Mouse (Mus musculus) erythroblast, adult 5-6 weeks (primary cell): Measurements from ENCODE around the gene Zmiz1. TPM values are rescaled to one million over a fixed set of nuclear protein-coding genes. Genes with fewer than 3 reads are reported as not detected.

Experiments
- ATAC-seq: replicated peaks from 2 replicates; pipeline ENCODE4 v1.8.0; 2016; ENCODE audit warnings: moderate number of reproducible peaks, mild to moderate bottlenecking, moderate TSS enrichment, inconsistent platforms; ENCODE audit not compliant: poor library complexity, low FRiP score, severe bottlenecking
- total RNA-seq, 2 experiments: library from RNA; stranded (forward) in 1 of 2; stranded (reverse) in 1 of 2; fragments of 150-400 nt in 1 of 2; fragments of 200-764, 138-1000 nt in 1 of 2; gene quantifications; 2 replicates each; pipeline versions ENCODE4 v1.2.3 to v1.2.4; 2015 to 2017; ENCODE audit warnings: low replicate concordance in 2 of 2

The Zmiz1 gene
- total RNA-seq (2015; ENCODE audit: low replicate concordance), result 20.6 and 25.3 TPM in 2 replicates
- total RNA-seq (2017; ENCODE audit: low replicate concordance), result 1.4 and 12.3 TPM in 2 replicates

DNA sequence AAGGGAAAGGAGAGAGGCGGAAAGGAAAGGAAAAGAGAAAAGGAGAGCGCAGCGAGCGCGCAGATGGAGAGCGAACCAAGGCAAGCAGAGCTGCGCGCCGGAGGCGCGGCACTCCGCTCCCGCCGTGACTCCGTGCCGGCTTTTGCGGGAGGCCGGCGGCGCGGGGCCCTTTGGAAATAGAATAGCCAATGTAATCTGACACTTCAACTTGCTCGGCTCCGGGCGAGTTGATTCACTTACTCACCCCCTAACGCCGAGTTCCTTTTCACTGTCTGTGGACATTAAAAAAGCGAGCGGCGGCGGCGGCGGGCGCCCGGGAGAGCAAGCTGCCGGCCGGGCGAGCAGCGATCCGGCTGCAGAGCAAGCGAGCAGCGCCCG is at the start of gene Zmiz1:
Gene Zmiz1, plus strand, starts transcription at position 170 of the 378 bp plus-strand sequence.
- no peak for ATAC-seq

DNA sequence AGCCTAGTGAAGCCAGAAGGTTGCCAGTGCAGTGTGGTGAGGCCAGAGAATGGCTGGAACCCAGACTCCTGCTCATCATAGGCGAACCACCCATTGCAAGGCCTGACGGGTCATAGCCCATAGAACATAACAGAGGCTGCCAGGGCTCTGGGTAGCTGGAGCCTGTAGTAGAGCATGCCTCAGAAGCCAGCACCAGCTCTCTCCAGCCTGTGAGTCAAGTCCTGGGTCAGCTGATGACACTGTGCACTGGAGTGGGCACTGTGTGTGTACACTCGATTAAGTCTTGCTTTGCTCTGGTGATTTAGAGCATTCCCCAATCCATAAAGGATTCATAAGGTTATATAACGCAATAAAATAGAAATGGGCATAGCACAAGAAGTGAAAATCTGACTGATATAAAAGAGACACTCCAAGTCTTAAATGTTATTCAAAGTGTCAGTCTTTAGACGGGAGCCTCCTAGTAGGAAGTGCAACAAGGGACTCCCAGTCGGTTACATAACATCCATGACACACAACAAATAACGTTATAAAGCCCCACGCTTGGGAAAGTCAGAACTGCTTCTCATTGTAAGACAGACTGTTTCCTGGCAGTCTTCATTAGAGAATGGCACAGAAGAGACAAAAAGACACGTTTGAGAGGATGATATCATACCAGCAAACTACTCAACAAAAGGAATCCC is 47.0 kb upstream of the Zmiz1 start:
- no peak for ATAC-seq

DNA sequence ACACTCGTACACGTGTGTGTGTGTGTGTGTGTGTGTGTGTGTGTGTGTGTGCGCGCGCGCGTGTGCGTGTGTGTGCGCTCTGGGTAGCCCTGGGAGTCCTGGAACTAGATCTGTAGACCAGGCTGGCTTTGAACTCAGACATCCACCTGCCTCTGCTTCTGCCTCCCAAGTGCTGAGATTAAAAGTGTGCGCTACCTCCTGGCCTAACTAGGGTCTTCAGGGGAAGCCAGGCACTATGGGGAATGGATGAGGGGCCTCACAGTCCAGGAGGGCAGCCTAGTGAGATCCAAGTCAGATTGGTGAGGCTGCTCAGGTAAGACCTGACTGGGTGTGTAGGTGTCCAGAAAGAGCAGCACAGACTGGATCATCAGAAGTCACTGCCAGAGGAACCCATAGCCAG is 46.2 kb upstream of the Zmiz1 start:
- ATAC-seq, result no peak

DNA sequence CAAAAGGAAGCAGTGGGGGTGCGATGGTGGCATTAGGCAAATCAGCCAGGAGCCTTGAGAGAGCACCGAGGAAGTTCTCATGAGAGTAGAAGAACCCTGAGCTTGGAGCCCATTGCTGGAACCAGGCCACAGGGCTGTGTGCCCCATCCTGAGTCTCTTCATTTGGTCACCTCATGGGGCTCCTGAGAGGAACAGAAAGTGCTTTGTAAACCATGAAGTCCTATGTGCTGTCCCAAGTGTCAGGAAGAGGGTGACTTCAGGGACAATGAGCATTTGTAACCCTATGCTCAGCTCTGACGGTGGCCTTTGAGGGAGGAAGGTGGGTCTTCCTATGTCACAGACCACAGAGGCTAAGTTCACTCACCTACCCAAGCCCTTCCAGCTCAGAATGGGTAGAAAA is 45.5 kb upstream of the Zmiz1 start:
- ATAC-seq, result no peak

DNA sequence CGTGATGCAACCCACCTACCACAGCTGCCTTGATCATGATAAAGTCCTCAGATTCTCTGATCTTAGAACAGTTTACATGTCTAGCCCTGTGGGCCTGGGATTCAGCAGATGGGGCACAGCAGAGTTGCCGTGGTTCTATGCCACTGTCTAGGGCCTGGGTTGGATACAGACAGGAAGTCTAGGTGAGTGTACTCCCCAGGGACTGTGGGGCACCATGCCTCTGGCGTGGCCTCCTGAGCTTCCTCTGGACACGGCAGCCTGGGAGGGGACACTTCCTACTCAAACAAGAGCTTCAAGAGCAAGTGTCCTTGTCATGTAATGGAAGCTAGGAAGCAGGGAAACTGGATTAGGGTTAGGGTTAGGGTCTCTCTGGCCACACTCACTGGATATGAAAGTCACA is 44.9 kb upstream of the Zmiz1 start:
- ATAC-seq, result no peak

DNA sequence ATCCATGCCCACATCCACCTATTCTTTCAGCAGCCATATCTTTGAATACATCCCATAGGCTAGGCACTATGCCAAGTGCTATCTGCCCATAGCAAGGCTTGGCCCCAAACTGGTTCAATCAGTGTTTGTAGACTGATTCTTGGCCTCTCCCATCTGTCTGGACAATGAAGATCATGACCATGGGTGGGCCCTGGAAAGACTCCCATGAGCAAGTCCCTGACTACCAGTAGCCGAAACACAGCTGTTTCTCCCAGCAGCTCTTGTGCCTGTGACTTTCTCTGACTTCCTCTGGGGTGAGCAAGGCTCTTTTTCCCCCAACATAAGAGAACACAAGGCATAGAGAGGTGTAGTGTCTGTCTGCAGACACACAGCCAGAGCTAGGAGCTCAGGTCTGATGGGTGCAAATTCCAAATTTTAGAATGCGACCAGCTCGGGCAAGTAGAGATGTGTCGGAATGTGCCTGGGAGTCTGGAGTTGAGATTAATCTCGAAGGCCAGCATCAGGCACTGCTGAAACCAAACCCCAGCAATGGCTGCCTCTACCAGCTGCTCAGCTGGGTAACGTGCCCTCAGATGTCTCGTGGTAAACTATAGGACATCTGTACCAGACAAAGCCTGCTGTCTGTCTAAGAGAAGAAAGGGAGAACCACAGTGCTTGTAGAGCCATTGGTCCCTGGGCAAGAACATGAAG is 38.8 kb upstream of the Zmiz1 start:
- ATAC-seq, result no peak

DNA sequence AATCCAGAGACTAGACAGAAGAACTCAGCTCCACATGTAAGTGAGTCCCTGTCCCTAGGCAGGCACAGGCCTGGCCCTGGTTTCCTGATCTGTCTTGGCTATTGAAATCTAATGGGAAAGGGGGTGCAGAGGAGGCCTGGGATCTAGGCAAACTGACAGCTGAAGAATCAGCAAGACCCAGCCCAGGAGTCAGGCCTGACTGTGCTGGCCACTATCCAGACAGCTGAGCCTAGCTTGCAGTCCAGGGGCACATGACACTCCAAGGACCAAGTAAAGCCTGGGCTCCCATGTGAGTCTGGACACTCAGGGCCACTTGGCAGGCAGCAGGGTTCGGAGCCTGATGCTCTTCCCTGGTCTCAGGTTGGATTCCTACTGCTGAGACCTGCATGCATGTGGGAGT is 38.0 kb upstream of the Zmiz1 start:
- ATAC-seq, result no peak

DNA sequence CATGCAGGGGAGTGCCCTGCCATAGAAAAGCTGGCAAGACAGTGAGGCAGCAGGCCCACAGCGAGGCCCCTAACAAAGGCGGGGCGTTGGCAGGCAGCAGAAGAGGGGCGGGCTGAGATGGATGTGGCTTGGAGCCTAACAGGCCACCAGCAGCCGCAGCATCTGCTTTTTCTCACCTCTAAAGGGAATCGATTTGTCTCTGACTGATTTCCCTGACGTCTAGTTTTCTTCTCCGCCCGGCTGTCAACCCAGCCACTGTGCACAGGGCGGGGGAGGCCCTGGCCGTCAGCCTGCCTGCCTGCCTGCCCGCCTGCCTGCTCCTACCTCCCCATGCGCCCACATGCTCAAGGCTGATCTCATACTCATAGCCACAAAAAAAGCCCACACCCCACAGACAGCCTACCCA is 37.4 kb upstream of the Zmiz1 start:
- no peak for ATAC-seq

DNA sequence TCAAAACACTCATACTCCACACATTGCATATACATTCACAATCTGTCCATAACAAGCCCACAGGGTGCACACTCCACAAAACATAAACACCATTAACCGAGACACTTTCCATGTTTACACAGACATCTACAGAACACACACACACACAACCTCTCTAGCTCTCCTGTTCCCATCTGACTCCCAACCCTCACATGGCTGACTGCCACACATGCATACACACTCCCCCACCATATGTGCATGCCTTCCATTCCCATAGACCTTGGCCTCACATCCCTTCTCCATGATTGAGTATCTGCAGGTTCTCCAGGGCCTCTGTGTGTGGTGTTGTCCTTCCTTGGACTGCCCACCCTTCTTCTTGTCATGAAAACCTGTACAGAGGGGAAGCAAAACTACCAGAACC is 36.0 kb upstream of the Zmiz1 start:
- no peak for ATAC-seq

DNA sequence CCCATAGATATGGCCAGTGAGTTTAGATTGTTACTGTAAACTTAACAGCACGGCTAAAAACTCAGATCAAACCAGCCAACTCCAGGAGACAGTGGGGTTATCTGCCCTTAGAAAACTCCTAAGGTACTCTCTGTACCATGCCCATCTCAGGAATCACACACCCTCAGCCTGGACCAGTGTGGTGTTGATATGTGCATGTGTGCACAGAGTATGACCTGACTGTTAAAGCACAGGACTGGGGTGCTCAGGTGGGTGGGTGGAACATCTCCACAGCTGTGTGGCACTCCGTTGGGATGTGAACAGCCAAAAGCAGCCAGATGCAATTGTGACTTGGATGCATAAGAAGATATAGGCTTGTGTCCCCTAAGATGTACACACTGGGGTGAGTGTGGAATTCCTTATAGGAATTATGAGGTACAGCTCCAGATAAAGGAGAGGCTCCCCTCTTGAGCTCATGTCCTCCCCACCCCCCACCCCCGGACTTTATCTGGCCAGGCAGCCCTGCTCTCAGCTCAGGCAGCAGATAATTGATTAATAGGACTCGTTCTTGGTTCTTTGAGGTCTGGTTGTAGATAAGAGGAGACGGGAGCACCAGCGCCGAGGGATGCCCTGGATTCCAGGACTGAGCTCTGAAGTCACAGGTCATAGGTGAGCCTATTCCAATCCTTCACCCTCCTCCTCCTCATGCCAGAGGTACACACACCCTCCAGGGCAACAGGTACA is 35.1 kb upstream of the Zmiz1 start:
- no peak for ATAC-seq

DNA sequence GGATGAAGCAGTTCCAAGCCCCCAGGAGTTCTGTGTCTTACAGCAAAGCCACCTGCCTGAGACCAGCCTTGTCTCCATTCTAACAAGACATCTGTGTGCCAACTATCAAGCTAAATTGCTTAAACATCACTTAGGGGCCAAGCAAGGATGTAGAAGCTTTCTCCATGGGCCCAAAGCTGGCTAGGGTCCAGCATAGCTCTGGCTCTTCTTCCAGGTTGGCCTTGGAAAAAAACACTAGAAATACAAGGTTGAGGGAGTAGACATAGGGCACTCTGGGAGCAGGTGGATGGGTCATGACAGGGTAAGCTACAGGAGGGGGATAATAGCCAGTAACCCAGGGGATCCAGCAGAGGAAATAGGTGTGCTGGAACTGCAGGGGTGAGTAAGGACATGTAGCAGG is 20.7 kb upstream of the Zmiz1 start:
- ATAC-seq, result no peak

DNA sequence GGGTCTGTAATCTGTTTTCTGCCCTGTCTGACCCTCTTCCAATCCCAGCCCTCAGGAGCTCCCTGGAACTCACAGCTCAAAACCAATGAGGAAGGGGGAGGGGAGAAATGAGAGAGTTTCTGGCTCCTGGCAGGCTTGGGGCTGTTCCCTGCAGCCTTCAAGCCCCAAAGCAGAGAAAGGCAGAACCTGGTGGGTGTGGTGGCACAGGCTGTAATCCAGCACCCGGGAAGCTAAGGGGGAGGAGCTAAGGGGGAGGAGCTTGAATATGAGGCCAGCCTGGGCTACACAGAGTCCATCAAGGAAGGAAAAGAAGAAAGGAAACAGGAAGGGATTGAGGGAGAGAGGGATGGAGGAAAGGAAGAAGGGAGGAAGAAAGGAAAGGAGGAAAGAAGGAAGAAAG is 18.9 kb upstream of the Zmiz1 start:
- ATAC-seq, result no peak

DNA sequence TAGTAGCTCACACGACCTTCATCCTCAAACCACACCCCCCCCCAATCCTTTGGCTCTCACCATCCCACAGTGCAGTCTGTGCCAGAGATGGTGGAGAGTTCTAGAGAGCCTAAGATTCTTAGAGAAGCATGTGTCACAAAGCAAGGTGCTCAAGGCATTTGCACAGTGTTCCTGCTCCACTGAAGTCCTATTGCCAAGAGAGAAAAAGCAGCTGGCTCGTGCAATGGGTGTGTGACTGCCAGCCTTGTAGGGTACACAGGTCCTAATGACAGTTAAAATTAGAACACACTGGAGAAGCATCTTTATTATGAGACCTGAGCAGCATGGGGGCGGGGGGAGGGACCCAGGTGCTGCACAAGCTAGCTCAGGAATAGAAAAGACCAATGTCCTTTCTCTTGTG is 18.2 kb upstream of the Zmiz1 start:
- ATAC-seq, result no peak

DNA sequence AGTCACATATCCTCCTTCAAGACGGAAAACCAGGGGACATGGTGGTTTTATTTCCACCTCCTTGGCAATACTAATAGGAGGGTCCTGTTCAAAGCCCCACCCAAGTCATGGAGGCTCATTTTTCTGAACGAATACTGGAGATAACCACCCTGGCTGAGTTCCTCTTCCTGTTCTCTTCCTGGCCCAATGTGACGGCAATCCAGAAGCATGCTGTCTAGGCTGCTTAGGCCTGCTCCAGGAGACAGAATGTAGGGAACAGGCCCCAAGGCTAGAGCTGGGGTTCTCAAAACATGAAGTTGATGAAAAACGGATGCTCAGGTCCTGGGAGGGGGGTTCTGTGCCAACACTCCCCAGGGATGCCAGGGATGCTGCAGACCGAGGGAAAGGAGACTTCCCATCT is 17.5 kb upstream of the Zmiz1 start:
- no peak for ATAC-seq

DNA sequence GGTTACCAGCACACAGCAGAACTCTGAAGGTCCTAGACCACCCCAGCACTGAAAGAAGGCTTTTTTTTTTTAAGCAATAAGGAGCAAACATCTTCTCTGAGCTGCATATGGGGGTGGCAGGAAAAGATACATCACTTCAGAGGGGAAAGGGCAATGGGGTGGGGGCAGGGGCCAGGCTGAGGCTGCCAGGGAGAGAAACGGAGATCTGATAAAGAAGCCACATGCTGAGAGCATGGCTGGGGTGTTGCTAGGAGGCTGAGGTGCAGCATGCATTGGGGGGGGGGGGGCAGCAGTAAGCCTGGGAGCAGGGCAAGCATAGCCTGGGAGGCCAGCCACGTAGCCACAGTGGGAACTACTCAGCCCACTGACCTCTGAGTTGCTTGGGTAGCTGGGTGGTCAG is 16.3 kb upstream of the Zmiz1 start:
- ATAC-seq, result no peak

DNA sequence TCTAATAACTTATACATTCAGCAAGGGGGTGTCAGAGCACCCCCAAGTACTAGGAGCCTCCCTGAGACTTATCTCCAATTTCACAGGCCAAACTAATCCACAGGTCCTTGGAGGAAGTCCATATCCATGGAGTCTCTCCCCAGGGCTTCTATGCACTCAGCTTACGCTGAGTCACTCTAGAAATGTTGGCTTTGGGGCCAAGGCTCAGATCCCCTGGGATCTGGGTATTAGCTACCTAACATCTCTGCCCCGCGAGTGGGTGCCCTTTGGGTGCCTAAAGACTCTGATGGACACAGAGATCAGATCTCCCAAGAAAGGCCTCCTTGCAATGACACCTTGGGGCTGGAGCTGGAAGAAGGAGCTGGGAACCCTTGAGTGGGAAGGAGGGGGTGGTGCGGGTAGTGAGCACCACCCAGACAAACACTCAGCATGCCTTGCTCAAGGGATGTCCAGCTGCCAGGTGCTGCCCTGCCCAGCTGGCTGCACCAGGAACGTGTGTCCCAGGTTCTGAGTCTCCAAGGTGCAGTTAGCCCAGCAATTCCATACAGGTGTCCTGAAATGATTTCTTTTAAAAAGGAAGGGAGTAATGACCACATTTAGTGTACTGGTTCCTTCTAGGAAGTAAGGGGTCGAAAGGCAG is 11.7 kb upstream of the Zmiz1 start:
- no peak for ATAC-seq

DNA sequence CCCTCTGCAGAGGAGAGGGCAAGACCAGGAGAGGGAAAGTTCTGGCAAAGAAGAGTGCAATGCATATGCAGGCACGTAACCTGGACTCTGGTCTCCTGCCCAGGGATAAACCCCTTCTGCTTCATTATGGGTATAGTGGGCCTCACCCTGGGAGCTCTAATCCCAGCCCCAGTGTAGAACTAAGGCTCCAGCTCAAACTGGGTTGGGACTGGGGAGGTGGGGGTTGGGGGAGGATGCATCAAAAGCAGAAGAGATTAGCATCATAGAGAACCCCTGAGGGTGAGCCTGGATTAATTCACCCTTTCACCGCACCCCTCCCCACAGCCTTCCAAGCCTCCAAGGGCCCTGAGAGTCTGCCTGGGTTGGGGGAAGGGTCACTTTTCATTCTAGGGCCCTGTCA is 10.5 kb upstream of the Zmiz1 start:
- no peak for ATAC-seq

DNA sequence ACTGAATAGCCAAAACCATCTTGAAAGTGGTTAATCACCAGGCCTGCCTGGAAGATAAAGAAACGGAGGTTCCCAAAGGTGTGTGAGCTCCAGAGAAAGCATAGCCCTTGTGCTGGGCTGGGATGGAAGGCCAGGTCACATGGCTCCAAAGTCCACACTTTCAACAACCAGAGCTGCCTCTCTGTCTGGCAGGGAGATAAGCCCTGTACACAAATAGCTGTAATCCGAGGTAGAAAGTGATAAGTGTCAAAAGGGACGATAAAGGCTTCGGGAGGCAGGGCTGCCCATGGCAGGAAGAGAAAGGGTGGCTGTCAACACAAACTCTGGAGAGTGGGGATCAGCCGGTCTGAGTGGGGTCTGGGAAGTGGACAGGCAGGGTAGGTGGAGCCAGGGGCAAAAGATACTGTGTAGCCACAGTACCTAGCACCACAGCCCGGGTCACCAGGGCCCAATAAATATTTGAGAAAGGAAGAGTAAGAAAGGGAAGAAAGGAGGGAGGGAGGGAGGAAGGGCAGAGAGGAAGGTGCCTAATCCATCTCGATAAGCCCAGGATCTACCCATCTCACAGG is 7.8 kb upstream of the Zmiz1 start:
- no peak for ATAC-seq

DNA sequence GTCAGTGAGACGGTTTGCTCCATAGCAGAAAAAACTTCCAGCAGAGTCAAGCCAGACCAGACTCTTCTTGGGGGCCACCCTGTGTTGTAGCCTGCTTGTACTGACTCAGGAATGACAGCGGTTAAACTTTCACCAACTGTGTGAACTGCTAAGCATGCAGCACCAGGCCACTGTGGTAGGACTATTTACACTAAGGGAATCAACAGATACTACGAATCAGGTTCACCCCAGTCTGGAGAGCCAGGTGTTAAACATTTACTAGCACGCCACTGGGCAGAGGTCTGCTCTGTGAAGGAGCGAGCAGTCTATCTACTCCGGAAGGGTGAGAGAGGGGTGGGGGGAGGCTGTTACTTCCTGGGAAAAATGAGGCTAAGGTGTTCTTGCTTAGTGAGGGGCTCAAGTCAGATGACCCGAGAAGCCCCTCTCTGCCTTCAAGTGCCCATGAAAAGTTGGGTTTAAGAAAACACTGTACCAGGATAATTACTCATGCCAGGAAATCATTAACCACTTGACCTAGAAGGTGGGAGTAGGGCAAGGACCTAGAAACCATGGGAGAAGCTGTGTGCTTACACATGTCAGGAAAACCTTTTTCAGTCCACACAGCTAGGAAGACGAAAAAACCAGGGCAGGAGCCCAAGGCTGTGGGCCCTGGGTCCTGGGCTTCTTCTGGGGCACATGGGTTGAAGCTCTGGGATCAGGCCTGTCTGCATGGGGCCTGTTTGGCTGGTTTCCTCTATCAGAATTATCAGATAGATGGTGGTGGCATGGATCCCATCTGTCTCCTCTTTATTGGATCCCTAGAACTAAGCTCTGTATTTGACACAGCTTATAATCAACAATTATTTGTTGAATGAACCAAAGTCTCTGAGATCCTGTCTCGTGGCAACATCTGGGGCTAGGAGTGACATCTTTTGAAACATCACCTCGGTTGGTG is 7.0 kb upstream of the Zmiz1 start:
- ATAC-seq, result no peak
